Mouse (Mus musculus): ENCODE measurements around the gene Usp54.

DNA sequence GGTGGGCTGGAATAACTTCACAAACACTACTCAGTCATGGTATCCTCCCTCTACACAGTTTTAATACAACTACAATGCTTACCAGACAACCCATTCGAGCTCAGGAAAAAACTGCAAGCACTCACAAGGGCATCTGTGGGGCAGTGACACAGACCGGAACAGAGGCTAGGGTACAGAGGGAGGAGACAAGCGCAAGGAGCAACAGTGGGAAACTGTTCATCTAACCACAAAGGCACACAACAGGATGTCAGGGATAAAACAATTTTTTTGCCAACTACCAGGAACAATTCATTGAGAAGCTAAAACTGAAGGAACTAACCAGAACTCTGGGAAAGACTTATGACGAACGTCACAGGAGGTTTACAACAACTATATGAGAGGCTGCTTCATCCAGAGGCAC is 22.7 kb downstream of the Usp54 start:
- TF ChIP-seq CTCF (IDR thresholded peaks at IDR 0.05; ENCODE audit: low read depth, low read length) (no peak), TAL1 (conservative IDR thresholded peaks at IDR 0.05; ENCODE audit: low read depth, low read length) (no peak), GATA1 (IDR thresholded peaks at IDR 0.05; ENCODE audit: borderline replicate concordance, low read length) (no peak), GATA2 (IDR thresholded peaks at IDR 0.05; ENCODE audit: borderline replicate concordance, low read depth, low read length) (no peak), POLR2AphosphoS5 (IDR thresholded peaks at IDR 0.05; ENCODE audit: insufficient replicate concordance, low read depth, low read length) (no peak)

All from G1E (cell line).